Mouse (Mus musculus) neural tube, embryonic 12.5 days (tissue): ENCODE measurements around the gene Aktip. TPM values are rescaled to one million over a fixed set of nuclear protein-coding genes. Genes with fewer than 3 reads are reported as not detected.

ENCODE experiments used
- ATAC-seq: fragments of 200-750 bp; cut with Nextera tagmentation; 2 replicates; pipeline ENCODE4 v1.8.0; 2017; ENCODE audit warnings: low read depth, mild to moderate bottlenecking, moderate TSS enrichment, moderate library complexity; ENCODE audit not compliant: low FRiP score
- H3K27ac ChIP-seq: fragments of 300-500 bp; sonication (generic); 2 replicates; pipeline ENCODE4 v1.5.1; 2016
- H3K27me3 ChIP-seq: fragments of 300-500 bp; sonication (generic); replicated peaks from 2 replicates; pipeline ENCODE4 v1.6.1; 2016; ENCODE audit warnings: mild to moderate bottlenecking
- H3K36me3 ChIP-seq: fragments of 300-500 bp; sonication (generic); 2 replicates; pipeline ENCODE4 v1.6.1; 2016; ENCODE audit warnings: mild to moderate bottlenecking
- H3K4me1 ChIP-seq: fragments of 300-500 bp; sonication (generic); 2 replicates; pipeline ENCODE4 v1.6.1; 2016
- H3K4me2 ChIP-seq: fragments of 300-500 bp; sonication (generic); replicated peaks from 2 replicates; pipeline ENCODE4 v1.6.1; 2016; ENCODE audit warnings: mild to moderate bottlenecking
- H3K4me3 ChIP-seq: fragments of 300-500 bp; sonication (generic); 2 replicates; pipeline ENCODE4 v1.5.1; 2016
- H3K9ac ChIP-seq: fragments of 300-500 bp; sonication (generic); 2 replicates; pipeline ENCODE4 v1.6.1; 2016; ENCODE audit warnings: mild to moderate bottlenecking
- H3K9me3 ChIP-seq: fragments of 300-500 bp; sonication (generic); 2 replicates; pipeline ENCODE4 v1.6.1; 2016; ENCODE audit warnings: mild to moderate bottlenecking
- WGBS: fragments of 180-500 bp; shearing (Covaris S2); methylation state at CpG from one replicate; pipeline ENCODE4 v1.1.7; 2016; 5-methylcytosine and 5-hydroxymethylcytosine counted together
- polyA plus RNA-seq: library from polyadenylated mRNA; unstranded; fragments of >200 nt; fragmentation: Nextera tagmentation; extraction: Ambion mirVana; gene quantifications from 2 replicates; pipeline ENCODE4 v1.2.1, GENCODE M21; 2016

The Aktip gene
- polyA plus RNA-seq, 1 experiment from 2014 or later = 86.6 TPM

DNA sequence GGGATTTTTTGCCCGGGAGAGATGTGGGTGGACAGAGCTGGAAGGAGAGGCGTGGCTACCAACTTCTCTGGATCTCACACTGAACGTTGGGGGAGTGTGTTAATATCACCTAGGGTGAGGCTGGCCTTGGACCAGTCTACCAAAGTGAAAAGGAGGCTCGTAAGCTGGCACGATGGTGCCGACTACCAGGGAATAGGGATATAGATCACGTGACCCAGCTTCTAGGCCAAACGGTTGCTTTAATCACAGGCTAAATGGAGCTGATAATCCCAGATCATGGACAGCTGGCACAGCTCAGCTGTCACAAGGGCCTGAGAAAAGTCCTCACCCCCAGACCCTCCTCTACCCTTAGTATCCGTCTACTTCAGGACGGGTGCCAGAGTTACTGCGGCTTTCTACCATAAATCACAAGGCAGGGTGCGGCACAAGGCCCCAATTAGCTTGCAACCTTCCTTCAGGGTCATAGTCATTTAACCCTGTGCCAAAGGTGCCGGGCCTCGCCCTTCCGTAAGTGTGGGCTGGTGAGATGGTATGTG is 51.1 kb downstream of the Aktip start:
- H3K27me3 ChIP-seq = no peaks in the 10 kb centered on the region
- no peaks in the 10 kb centered on the region for H3K36me3 ChIP-seq
- WGBS = 73% methylated on average over 15 of the region's 15 CpGs
- no peak for ATAC-seq
- H3K9me3 ChIP-seq = peaks cover 5% of the 10 kb centered on the region; the same call in 1 of the 2 replicates
- H3K9ac ChIP-seq = no peak overlapping the region
- H3K4me2 ChIP-seq = no peak overlapping the region
- H3K4me3 ChIP-seq = no peak overlapping the region
- H3K4me1 ChIP-seq = no peaks in the 10 kb centered on the region
- H3K27ac ChIP-seq = no peak overlapping the region

DNA sequence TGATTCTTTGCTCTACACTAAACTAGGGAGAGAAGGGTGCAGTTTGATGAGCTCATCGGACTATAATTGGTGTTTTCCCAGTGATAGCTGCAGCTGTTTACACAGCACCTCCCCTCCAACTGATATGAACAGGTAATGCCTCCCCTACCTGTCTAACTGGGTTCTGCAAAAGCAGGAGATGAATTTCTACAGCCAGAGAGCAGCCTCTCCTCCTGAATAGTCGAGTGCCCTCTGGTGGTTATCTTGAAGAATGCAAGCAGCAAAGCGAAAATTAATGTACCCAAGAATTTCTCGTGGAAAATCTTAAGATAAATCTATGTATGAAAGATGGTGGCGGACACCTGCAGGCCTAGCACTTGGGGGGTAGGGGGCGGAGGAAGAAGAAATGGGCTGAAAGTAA is 52.1 kb downstream of the Aktip start:
- Histone ChIP-seq H3K36me3 (no peaks in the 10 kb centered on the region), H3K4me3 (no peak overlapping the region), H3K27ac (no peak overlapping the region), H3K4me1 (no peaks in the 10 kb centered on the region), H3K27me3 (no peaks in the 10 kb centered on the region), H3K9ac (no peak overlapping the region), H3K9me3 (peaks cover 5% of the 10 kb centered on the region; the same call in 1 of the 2 replicates), H3K4me2 (no peak overlapping the region)
- 13% methylated on average over 6 of the region's 6 CpGs for WGBS
- no peak for ATAC-seq

DNA sequence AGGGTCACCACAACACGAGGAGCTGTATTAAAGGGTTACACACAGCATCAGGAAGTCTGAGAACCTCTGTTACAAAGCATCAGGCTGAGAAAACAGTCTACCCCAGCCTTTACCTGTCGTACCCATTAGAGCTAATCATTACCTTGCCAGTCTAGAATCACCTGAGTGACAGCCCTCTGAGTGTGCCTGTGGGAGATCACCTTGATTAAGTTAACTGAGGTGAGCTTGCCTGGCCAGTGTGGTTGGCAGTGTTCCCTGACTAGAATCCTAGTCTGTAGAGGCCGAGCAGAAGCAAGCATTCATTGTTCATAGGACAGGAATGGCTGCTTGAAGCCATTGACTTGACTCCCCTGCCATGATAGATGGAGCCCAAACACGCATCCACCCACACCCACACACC is 58.9 kb downstream of the Aktip start:
- no peaks in the 10 kb centered on the region for H3K36me3 ChIP-seq
- no peak for ATAC-seq
- H3K9ac ChIP-seq = no peak overlapping the region
- no peaks in the 10 kb centered on the region for H3K27me3 ChIP-seq
- 0 out of 2 replicates have a peak, but pooled peaks cover under 1% of the 10 kb centered on the region for H3K4me1 ChIP-seq
- 86% methylated on average over 4 of the region's 4 CpGs for WGBS
- no peaks in the 10 kb centered on the region for H3K9me3 ChIP-seq
- H3K4me3 ChIP-seq = no peak overlapping the region
- no peak overlapping the region for H3K27ac ChIP-seq
- H3K4me2 ChIP-seq = no peak overlapping the region

DNA sequence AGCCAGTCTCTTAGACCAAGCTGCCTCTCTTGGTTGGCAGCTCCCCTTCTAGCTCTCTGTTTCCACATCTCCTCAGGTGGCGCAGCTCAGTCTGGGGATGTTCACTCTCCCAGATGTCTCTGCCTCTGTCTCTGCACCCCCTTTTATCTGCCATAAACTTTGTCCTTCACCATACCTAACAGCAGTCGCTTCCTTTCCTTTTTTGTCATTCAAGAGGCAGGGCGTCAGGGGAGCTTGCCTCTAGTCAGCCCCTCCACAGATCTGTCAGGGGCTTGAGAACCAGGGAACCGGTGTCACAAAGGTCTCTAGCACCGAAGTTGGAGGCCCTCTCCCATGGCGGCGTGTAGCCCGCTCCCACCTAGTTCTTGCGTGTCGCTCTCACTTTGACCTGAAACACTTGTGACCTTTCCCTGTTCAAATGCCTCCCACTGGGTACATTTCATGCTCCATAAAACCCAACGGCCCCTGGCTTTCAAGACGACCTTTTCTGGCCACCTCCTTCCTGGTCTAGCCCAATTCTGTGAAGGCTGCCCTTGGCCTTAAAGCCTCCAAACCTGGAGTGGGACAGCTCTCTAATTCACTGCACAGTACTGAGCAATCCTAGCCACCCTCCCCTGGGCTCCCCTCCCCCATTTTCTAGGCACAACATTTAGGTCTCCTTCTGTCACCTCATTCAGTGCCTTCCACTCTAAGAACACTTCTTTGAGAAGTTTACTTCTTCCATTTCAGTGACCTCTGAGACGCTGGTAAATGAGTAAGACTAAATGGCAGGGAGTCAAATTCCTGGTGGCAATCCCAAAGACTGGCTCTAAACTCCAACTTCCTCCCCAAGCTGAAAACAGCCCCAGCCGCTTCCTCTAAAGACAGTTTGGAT is 64.2 kb downstream of the Aktip start:
- H3K9ac ChIP-seq = no peak overlapping the region
- H3K27ac ChIP-seq = no peak overlapping the region
- peaks cover 20% of the 10 kb centered on the region for H3K4me1 ChIP-seq
- 24% methylated on average over 14 of the region's 14 CpGs for WGBS
- H3K36me3 ChIP-seq = no peaks in the 10 kb centered on the region
- ATAC-seq = no peak
- no peaks in the 10 kb centered on the region for H3K9me3 ChIP-seq
- H3K4me2 ChIP-seq = no peak overlapping the region
- no peak overlapping the region for H3K4me3 ChIP-seq
- H3K27me3 ChIP-seq = no peaks in the 10 kb centered on the region

DNA sequence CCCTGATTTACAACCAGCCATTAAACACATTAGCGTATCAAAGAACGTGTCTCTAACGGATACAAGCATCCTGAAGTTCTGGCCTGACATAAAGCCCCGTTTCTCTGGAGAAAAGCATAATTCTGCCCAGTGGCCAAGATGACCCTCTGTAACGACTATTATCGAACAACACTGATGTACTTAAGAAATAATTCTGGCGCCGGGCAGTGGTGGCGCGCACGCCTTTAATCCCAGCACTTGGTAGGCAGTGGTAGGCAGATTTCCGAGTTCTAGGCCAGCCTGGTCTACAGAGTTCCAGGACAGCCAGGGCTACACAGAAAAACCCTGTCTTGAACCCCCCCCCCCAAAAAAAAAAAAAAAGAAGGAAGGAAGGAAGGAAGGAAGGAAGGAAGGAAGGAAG is 65.1 kb downstream of the Aktip start:
- peak overlapping the region; percentile 25 for H3K4me3 ChIP-seq
- no peaks in the 10 kb centered on the region for H3K27me3 ChIP-seq
- no peak overlapping the region for H3K9ac ChIP-seq
- ATAC-seq = no peak
- peaks cover 20% of the 10 kb centered on the region for H3K4me1 ChIP-seq
- WGBS = 24% methylated on average over 12 of the region's 12 CpGs
- peak overlapping the region; percentile 91 for H3K4me2 ChIP-seq
- H3K27ac ChIP-seq = 0 out of 2 replicates have a peak overlapping the region, but pooled peaks have one; percentile 12
- H3K9me3 ChIP-seq = no peaks in the 10 kb centered on the region
- H3K36me3 ChIP-seq = no peaks in the 10 kb centered on the region

DNA sequence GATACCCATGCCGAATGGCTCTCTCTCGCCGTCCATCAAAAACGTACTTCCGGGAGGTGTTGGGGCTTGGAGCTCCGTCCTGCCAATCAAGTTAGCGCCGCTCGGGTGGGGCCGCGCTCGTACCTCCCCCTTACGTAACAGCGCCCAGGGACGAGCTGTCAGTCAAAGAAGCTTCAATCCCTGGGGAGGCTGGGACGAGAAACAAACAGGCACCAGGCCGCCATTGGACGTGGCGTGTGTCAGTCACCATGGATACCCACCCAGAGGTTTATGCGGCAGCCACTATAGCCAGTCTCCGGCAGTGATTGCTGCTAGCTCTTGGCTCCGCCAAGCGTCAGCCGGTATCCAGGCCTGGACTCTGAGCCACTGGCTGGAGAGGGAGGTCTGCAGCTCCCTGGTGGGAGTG is 65.7 kb downstream of the Aktip start:
- Histone ChIP-seq H3K9ac (no peak overlapping the region), H3K27me3 (no peaks in the 10 kb centered on the region)

DNA sequence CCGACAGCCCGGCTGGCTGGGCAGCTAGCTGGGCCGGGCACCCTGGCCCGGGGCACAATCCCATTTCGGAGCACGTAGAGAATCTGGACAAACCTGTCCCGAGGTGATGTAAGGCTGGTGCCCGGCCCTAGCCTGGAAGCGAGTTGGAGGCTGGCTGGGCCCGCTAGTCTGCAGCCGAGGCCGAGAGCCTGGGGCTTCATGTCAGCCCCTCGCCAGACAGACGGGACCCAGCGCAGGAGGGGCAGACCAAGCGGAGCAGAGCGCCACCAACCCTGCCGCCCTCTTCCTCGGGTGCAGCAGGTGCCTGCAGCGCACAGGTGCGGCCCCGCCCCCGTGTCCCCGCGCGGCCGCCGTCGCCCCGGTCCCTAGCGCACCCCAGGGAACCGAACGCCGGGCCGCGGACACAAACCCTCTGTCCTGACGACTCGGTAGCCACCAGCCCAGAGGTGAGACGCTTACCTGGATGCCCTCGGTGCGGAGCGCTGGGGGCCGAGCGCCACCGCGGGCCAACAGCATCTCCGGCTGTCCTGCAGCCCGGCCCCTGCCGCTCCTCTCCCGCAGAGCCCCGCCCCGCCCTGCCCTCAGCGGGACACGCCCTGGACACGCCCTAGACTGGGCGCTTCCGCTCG is 66.2 kb downstream of the Aktip start:
- ATAC-seq = no peak; the same call in 1 of the 2 replicates
- 1% methylated on average over 57 of the region's 58 CpGs for WGBS
- no peaks in the 10 kb centered on the region for H3K9me3 ChIP-seq

More for the DNA sequence above, 65.7 kb downstream of the Aktip start:
- Histone ChIP-seq H3K27ac (0 out of 2 replicates have a peak overlapping the region, but pooled peaks have one; percentile 50), H3K4me3 (peak overlapping the region; percentile 85), H3K4me1 (peaks cover 20% of the 10 kb centered on the region), H3K9me3 (no peaks in the 10 kb centered on the region), H3K4me2 (peak overlapping the region; percentile 91), H3K36me3 (peaks cover 6% of the 10 kb centered on the region; the same call in 1 of the 2 replicates)
- ATAC-seq = peak; percentile 99
- 0% methylated on average over 24 of the region's 24 CpGs for WGBS

DNA sequence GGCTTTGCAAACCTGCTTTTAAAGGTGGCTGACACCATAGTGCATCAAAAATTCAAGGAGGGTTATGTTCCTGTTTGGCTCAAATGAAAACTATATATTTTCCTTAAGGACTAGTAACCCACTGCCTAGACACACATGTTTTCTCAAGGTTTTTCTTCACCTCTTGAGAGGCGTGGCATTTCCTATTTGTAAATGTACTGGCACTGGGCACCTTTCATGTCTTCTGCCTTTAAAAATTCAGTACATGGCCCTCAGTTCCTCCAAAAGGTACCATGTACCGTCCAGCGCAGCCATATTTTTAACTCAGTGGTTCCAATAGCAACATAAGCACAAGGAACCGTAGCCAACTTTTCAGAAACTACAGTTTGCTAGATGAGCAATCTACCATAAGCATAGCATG is 67.0 kb downstream of the Aktip start:
- Histone ChIP-seq H3K36me3 (peaks cover 19% of the 10 kb centered on the region), H3K4me1 (peaks cover 20% of the 10 kb centered on the region), H3K27ac (no peak overlapping the region), H3K9me3 (no peaks in the 10 kb centered on the region), H3K27me3 (no peaks in the 10 kb centered on the region), H3K4me3 (peak overlapping the region; percentile 85; the same call in 1 of the 2 replicates), H3K9ac (peak overlapping the region; percentile 83; the same call in 1 of the 2 replicates), H3K4me2 (peak overlapping the region; percentile 91)
- WGBS = 80% methylated on average over 4 of the region's 4 CpGs
- no peak for ATAC-seq

More for the DNA sequence above, 66.2 kb downstream of the Aktip start:
- peaks cover 11% of the 10 kb centered on the region for H3K36me3 ChIP-seq
- H3K4me1 ChIP-seq = peaks cover 20% of the 10 kb centered on the region
- H3K9ac ChIP-seq = peak overlapping the region; percentile 83
- no peaks in the 10 kb centered on the region for H3K27me3 ChIP-seq
- peak overlapping the region; percentile 91 for H3K4me2 ChIP-seq
- H3K27ac ChIP-seq = 0 out of 2 replicates have a peak overlapping the region, but pooled peaks have one; percentile 50
- peak overlapping the region; percentile 85 for H3K4me3 ChIP-seq

DNA sequence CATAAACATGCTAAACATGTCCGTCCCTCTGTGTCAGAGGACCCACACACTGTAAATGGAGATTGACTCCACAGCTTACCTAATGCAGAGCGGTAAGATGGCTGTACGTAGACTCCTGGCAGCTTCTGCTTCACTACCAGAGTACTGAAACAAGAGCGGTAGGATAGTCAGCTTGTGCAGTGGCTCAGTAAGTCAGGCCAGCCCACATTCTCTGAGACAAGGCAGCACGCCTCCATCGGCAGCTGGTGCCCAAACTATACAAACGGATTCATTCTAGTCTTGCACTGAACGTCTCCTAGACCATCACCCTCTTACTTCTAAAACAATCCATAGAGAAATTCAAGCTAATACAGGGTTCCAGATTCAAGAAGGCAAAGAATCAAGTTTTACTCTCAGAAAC is 73.0 kb downstream of the Aktip start:
- peaks cover 70% of the 10 kb centered on the region for H3K36me3 ChIP-seq

DNA sequence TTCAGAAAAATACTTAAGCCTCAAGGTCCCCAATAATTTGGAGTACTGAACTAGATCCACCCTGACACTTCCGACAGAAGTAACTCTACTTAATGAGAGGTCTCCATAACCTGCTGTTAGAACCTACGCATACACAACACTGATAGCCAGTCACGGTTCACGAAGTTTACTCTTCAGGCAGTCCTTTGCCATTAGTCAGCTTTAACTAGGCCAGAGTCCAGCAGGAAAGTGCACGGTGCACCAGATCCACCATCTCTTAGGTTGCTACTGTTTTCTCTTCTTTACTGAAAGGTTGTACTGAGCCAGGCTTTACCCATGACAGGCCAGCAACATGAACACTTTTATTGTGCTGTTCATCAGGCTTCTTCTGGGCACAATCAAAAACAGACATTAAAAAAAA is 75.5 kb downstream of the Aktip start:
- Histone ChIP-seq H3K9me3 (no peaks in the 10 kb centered on the region), H3K27me3 (no peaks in the 10 kb centered on the region), H3K9ac (no peak overlapping the region), H3K36me3 (peaks cover 90% of the 10 kb centered on the region), H3K27ac (no peak overlapping the region), H3K4me2 (no peak overlapping the region), H3K4me3 (no peak overlapping the region), H3K4me1 (no peaks in the 10 kb centered on the region)
- WGBS = 95% methylated on average over 5 of the region's 5 CpGs
- ATAC-seq = no peak

More for the DNA sequence above, 73.0 kb downstream of the Aktip start:
- ATAC-seq = no peak
- no peaks in the 10 kb centered on the region for H3K4me1 ChIP-seq
- H3K4me2 ChIP-seq = no peak overlapping the region
- no peak overlapping the region for H3K4me3 ChIP-seq
- no peaks in the 10 kb centered on the region for H3K9me3 ChIP-seq
- 94% methylated on average over 8 of the region's 8 CpGs for WGBS
- H3K9ac ChIP-seq = no peak overlapping the region
- H3K27me3 ChIP-seq = no peaks in the 10 kb centered on the region
- no peak overlapping the region for H3K27ac ChIP-seq

DNA sequence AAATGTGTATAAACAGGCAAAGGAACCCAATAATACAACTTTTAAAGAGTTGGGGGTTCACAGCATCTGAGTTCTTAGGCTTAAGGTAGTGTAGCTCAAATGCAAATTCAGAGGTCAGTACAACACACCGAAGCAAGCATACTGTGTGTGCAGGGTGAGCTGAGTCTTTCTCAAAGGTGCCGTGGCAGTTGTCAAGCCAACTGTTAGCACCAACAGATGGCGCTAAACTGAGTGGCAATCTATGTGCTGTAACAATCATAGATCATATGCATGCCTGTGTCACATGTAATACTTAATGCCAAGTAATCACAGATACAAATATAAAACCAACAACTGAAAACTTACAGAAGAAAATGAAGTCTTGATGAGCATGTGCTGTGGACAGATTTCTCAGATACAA is 81.6 kb downstream of the Aktip start:
- 77% methylated on average over 3 of the region's 3 CpGs for WGBS
- ATAC-seq = no peak
- H3K4me3 ChIP-seq = no peak overlapping the region
- H3K27ac ChIP-seq = no peak overlapping the region
- H3K4me2 ChIP-seq = no peak overlapping the region
- no peaks in the 10 kb centered on the region for H3K9me3 ChIP-seq
- peaks cover 83% of the 10 kb centered on the region for H3K36me3 ChIP-seq
- no peaks in the 10 kb centered on the region for H3K4me1 ChIP-seq
- H3K9ac ChIP-seq = no peak overlapping the region
- H3K27me3 ChIP-seq = no peaks in the 10 kb centered on the region

DNA sequence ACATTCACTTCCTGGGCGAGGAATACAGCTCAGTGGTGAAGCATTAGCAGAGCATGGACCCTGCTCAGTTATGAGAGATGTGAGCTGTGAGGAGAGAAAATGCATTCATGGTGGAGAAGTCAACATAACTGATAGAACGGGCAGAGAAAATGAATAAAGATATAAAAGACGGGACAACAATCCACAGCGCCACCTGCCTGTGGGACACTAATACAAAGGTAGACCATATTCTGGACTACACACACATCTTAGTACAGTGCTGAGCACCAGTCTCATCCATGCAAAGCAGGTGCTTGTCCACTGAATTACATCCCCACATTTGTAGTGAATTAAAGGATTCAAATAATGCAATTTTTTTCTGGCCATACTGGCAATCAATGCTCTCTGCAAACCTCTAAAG is 82.2 kb downstream of the Aktip start:
- 91% methylated on average over 4 of the region's 4 CpGs for WGBS
- Histone ChIP-seq H3K4me2 (no peak overlapping the region), H3K9ac (no peak overlapping the region), H3K27me3 (no peaks in the 10 kb centered on the region), H3K36me3 (peaks cover 83% of the 10 kb centered on the region), H3K9me3 (no peaks in the 10 kb centered on the region), H3K4me1 (no peaks in the 10 kb centered on the region), H3K27ac (no peak overlapping the region), H3K4me3 (no peak overlapping the region)
- ATAC-seq = no peak
